Mouse (Mus musculus) CD4-positive, CD25-positive, alpha-beta regulatory T cell, adult 2 months (primary cell): ENCODE data around the gene Chrna10.

Experiments used
- DNase-seq: peaks from one replicate; pipeline ENCODE4 v3.0.0-alpha.2; 2012; ENCODE audit warnings: low read depth, low spot score

The Chrna10 gene

GRCm38 (mm10) chr7:102116579-102117331 lies at the start of gene Chrna10:
Chrna10 (minus strand) TSS chr7:102116828.
- DNase-seq: no peak

GRCm38 (mm10) chr7:102153691-102154090 lies 37.1 kb upstream of the Chrna10 start:
- no peak for DNase-seq

DNA sequence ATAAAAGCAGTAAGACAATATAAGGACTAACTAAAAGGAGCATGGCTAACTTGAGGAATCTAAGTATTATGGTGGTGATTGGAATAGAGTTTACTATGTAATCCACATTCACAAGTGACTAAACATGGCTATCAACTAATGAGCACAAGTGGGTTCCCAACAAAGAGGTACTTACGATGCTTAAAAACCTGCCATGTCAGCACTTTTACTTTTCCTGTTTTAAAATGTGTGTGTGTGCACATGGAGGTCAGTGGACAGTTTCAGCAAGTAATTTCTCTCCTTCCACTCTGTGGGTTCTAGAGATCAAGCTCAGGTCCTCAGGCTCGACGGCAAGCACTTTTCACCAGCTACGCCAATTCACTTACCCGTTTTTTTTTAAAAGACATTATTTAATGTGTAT lies 21.3 kb upstream of the Chrna10 start:
- no peak for DNase-seq

- DNase-seq: peak; percentile 60
Measured at GRCm38 (mm10) chr7:102137464-102137863, 20.8 kb upstream of the Chrna10 start.

DNA sequence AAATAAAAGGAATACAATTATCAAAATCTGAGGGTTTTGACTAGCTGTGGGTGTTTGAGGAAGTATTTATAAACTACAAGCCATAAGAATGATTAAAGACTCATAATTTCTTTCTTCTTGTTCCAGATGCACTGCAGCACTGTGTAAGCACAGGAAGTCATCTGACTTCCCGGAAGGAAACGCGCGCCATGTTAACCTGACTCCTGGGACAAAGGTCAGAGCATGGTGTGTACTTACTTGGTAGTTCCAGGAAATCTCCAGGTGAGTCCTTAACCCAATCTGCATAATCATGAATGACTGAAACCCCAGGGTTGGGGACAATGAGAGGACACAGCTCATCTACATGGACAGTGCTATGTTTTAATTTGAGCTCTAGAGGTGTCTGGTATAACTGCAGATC lies 15.8 kb upstream of the Chrna10 start:
- DNase-seq: no peak

DNA sequence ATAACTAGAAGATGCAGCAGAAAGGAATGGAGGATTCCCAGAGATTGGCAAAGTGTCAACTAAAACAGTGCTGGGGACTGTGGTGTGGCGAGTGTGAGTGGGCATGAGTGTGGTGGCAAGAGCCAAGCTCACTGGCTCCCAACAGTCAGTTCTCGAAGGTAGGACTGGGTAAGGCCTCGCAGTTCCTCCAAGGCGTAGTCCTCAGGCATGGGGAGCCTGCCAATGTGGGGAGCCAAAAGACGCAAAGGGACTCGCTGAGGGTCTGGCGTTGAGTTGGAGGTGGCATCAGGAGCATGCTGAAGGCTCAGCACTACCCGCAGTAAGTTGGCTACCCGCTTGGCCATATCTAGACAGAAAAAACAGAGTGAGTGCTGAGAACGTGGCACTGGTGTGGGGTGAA lies 3.7 kb upstream of the Chrna10 start:
- DNase-seq: no peak

GRCm38 (mm10) chr7:102117382-102117781 lies 754 bp upstream of the Chrna10 start:
- no peak for DNase-seq

- DNase-seq: no peak
Measured at GRCm38 (mm10) chr7:102113151-102113729, 3.4 kb downstream of the Chrna10 start.

GRCm38 (mm10) chr7:102109746-102110145 lies 6.9 kb downstream of the Chrna10 start:
- DNase-seq: no peak

- no peak for DNase-seq
Measured at GRCm38 (mm10) chr7:102109171-102109570, 7.5 kb downstream of the Chrna10 start, which contains the start of gene Art5. Art5 (minus strand) TSS chr7:102109489.

DNA sequence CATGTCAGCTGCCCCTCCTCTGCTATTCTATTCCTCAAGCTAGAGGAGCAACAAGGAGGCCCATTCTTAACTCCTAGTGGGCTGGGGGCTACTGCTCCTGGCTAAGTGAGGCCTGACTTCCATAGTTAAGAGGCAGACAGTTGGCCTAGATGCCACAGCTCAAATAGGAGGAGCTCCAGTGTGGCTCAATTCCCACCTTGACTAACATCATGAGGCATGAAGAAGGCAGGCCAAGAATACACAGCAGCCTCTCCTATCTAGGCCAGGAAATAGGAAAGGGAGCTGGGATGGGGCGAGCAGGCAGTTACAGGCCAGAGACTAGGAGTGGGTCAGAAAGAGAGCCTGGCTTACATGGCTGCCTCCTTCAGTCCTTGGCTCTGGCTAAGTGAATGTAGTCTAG lies 8.4 kb downstream of the Chrna10 start:
- DNase-seq: no peak

DNA sequence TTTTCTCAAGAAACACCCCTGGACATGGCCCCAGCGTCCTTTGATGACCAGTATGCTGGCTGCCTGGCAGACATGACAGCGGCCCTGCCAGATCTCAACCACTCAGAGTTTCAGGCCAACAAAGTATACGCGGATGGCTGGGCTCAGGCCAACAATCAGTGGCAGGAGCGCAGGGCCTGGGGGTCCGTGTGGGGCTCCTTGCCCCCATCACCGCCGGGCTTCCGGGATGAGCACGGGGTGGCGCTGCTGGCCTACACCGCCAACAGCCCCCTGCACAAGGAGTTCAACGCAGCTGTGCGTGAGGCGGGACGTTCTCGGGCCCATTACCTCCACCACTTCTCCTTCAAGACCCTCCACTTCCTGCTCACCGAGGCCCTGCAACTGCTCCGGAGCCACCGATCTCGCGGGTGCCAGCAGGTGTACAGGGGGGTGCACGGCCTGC lies 9.9 kb downstream of the Chrna10 start:
- DNase-seq: peak; percentile 33

DNA sequence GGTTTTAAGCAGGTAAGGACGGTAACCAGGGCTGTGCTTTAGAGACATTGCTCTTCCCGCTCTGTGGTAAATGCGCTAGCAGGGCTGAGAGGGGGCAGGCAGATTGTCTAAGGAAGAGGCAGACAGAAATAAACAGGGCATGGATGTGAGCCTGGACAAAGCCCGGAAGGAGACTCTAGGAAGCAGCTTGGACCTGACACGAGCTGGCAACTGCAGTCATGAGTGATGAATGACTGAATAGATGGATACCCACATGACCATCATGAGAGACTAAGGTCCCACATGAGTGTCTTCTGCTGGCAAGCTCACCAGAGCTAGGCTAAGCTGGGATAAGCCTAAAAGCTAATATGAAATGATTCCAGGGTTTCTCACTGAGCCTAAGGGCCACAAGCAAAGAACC lies 12.5 kb downstream of the Chrna10 start:
- DNase-seq: no peak

DNA sequence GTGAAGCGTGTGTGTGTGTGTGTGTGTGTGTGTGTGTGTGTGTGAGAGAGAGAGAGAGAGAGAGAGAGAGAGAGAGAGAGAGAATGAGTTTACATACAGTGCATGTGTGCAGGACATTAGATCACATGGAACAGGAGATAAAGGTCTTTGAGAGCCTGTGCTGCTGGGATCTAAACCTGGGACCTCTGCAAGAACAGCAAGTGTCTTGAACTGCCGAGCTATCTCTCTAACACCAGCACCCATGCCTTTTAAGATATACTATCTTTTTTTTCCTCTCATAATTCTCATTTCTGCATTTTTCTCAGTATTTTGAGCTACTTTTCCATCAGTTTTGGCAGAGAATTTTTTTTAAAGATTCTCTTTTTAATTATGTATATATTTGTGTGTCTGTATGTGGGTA lies 13.1 kb downstream of the Chrna10 start:
- no peak for DNase-seq

GRCm38 (mm10) chr7:102102696-102103095 lies 13.9 kb downstream of the Chrna10 start:
- DNase-seq: no peak

DNA sequence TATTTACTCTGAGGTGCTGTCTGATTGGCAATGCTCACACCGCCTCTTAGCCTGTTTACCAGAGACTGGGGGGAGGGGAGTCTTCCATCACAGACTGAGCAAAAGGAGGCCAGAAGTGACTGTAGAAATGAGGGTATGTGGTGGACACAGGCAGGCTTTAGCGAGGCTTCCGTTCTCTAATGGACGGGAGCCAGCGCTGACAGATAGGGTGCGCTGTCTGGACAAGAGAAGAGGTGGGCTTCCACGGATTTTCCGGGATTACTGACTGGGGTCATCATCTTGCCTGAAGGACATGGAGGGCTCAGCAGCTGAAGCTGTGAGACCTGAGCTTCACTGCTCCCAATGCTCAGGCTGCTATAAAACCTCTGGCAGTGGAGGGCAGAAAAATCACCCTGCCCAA lies 14.4 kb downstream of the Chrna10 start:
- DNase-seq: no peak

DNA sequence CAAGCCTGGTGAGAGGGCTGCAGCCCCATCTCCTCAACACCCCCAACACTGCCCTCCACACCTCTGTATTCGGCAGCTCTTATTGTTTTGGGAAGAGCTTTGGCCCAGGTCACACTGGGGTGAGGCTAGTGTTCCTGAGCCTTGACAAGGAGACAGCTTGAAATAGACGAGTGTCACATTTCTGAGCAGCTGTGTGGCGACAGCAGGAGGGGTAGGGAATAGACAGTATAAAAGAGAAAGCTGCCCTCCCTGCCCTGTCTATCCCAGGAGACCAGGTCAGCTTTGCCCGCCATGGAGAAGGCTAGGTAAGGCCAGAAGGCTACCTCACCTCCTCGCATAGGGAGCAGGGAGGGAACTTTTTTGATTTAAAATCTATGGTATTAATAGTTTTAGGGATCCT lies 15.1 kb downstream of the Chrna10 start, which contains the start of gene Art1:
TSS of gene Art1 (plus strand) at position 257 of the 400 bp plus-strand sequence.
- DNase-seq: no peak

- no peak for DNase-seq
Measured at GRCm38 (mm10) chr7:102100868-102101267, 15.8 kb downstream of the Chrna10 start.

GRCm38 (mm10) chr7:102099760-102100661 lies 16.6 kb downstream of the Chrna10 start:
- DNase-seq: peak; percentile 79

- DNase-seq: no peak
Measured at GRCm38 (mm10) chr7:102087336-102087735, 29.3 kb downstream of the Chrna10 start.

DNA sequence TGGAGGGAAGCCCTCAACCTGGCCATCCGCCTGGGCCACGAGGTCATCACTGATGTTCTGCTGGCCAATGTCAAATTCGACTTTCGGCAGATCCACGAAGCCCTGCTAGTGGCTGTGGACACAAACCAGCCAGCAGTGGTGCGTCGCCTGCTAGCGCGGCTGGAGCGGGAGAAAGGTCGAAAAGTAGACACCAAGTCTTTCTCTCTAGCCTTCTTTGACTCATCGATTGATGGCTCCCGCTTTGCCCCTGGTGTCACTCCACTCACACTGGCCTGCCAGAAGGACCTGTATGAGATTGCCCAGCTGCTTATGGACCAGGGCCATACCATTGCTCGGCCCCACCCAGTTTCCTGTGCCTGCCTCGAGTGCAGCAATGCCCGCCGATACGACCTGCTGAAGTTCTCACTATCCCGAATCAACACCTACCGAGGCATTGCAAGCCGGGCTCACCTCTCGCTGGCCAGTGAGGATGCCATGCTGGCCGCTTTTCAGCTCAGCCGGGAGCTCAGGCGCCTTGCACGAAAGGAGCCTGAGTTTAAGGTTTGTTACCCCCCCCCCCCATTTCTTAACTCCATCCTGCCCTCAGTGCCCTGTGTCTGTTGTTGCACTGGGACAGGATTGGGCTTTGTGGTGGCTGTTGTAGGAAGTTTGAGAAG lies 32.5 kb downstream of the Chrna10 start:
- no peak for DNase-seq

DNA sequence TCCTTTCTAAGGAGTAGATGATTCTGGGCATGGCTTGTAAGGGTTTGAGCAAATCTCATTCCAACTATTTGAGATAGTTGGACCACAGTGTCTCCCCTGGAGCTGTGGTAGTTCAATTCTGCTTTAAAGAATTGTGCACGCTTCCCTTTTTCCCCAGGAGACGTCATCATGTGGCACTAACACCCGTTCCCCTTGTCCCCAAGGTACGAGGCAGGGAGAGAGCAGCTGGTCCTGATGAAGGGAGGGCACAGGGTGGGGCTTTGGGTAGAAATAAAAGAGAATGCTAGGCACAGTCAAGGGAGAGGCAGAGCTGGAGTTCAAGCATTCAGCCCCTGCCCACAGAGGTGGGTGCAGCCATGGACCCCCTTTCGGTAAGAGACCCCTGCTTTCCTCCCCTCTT lies 33.8 kb downstream of the Chrna10 start, which contains the start of gene Trpc2:
TSS of gene Trpc2 (plus strand) at position 301 of the 400 bp plus-strand sequence.
- DNase-seq: no peak
